Mouse (Mus musculus) limb, embryonic 12.5 days (tissue): ENCODE results near the gene Cdc34. TPM values are rescaled to one million over a fixed set of nuclear protein-coding genes. Genes with fewer than 3 reads are reported as not detected.
A peak's percentile ranks its signal among the peaks of the same experiment; 100 is the strongest.
"Not testable (repeated sequence)": the region's sequence is repeated elsewhere in the genome, so short reads cannot be mapped to it uniquely, and the experiment has no call there.

Source experiments
- ATAC-seq: fragments of 200-750 bp; cut with Nextera tagmentation; 2 replicates; pipeline ENCODE4 v1.8.0; 2017; ENCODE audit warnings: low read depth, moderate TSS enrichment; ENCODE audit not compliant: insufficient number of reproducible peaks, insufficient read depth, low FRiP score, low TSS enrichment
- H3K27ac ChIP-seq: fragments of 300-500 bp; sonication (generic); 2 replicates; pipeline ENCODE4 v1.5.1; 2016; ENCODE audit warnings: mild to moderate bottlenecking, moderate library complexity
- H3K27me3 ChIP-seq: fragments of 300-500 bp; sonication (generic); 2 replicates; pipeline ENCODE4 v1.6.1; 2016; ENCODE audit warnings: mild to moderate bottlenecking, moderate library complexity
- H3K36me3 ChIP-seq: fragments of 300-500 bp; sonication (generic); 2 replicates; pipeline ENCODE4 v1.6.1; 2016; ENCODE audit warnings: mild to moderate bottlenecking, moderate library complexity
- H3K4me1 ChIP-seq: fragments of 300-500 bp; sonication (generic); replicated peaks from 2 replicates; pipeline ENCODE4 v1.6.1; 2016
- H3K4me2 ChIP-seq: fragments of 300-500 bp; sonication (generic); 2 replicates; pipeline ENCODE4 v1.6.1; 2016; ENCODE audit warnings: mild to moderate bottlenecking, moderate library complexity
- H3K4me3 ChIP-seq: fragments of 300-500 bp; sonication (generic); replicated peaks from 2 replicates; pipeline ENCODE4 v1.5.1; 2016; ENCODE audit warnings: mild to moderate bottlenecking
- H3K9ac ChIP-seq: fragments of 300-500 bp; sonication (generic); replicated peaks from 2 replicates; pipeline ENCODE4 v1.6.1; 2016; ENCODE audit warnings: mild to moderate bottlenecking, moderate library complexity
- H3K9me3 ChIP-seq: fragments of 300-500 bp; sonication (generic); 2 replicates; pipeline ENCODE4 v1.6.1; 2016; ENCODE audit warnings: mild to moderate bottlenecking, moderate library complexity
- WGBS: fragments of 180-500 bp; shearing (Covaris S2); methylation state at CpG from one replicate; pipeline ENCODE4 v1.1.7; 2016; 5-methylcytosine and 5-hydroxymethylcytosine counted together
- polyA plus RNA-seq: library from polyadenylated mRNA; unstranded; fragments of >200 nt; fragmentation: Nextera tagmentation; extraction: Ambion mirVana; gene quantifications from 2 replicates; pipeline ENCODE4 v1.2.1, GENCODE M21; 2016

Gene Cdc34
- polyA plus RNA-seq, 1 experiment from 2014 or later = 149 TPM

GRCm38 (mm10) chr10:79697916-79698315, 15.9 kb downstream of the Cdc34 start:
- no peak overlapping the region for H3K9ac ChIP-seq
- no peaks in the 10 kb centered on the region for H3K9me3 ChIP-seq
- peaks cover 25% of the 10 kb centered on the region for H3K4me1 ChIP-seq
- WGBS = 72% methylated on average over 6 of the region's 6 CpGs
- no peak overlapping the region for H3K4me2 ChIP-seq
- no peak for ATAC-seq
- no peaks in the 10 kb centered on the region for H3K27me3 ChIP-seq
- H3K36me3 ChIP-seq = no peaks in the 10 kb centered on the region
- H3K4me3 ChIP-seq = no peak overlapping the region
- H3K27ac ChIP-seq = no peak overlapping the region

- Histone ChIP-seq H3K4me3 (no peak overlapping the region), H3K36me3 (no peaks in the 10 kb centered on the region), H3K4me2 (no peak overlapping the region), H3K9ac (no peak overlapping the region), H3K27ac (no peak overlapping the region), H3K9me3 (no peaks in the 10 kb centered on the region), H3K4me1 (peaks cover 25% of the 10 kb centered on the region), H3K27me3 (no peaks in the 10 kb centered on the region)
- no peak for ATAC-seq
- 92% methylated on average over 6 of the region's 6 CpGs for WGBS
Observed at GRCm38 (mm10) chr10:79698459-79698858, 16.5 kb downstream of the Cdc34 start.

GRCm38 (mm10) chr10:79700676-79701075, 18.7 kb downstream of the Cdc34 start:
- H3K4me2 ChIP-seq = no peak overlapping the region
- peak overlapping the region; percentile 45; the same call in 1 of the 2 replicates for H3K27ac ChIP-seq
- ATAC-seq = no peak
- no peak overlapping the region for H3K4me3 ChIP-seq
- H3K27me3 ChIP-seq = no peaks in the 10 kb centered on the region
- H3K9me3 ChIP-seq = no peaks in the 10 kb centered on the region
- H3K36me3 ChIP-seq = no peaks in the 10 kb centered on the region
- peaks cover 27% of the 10 kb centered on the region for H3K4me1 ChIP-seq
- WGBS = 48% methylated on average over 7 of the region's 7 CpGs
- H3K9ac ChIP-seq = no peak overlapping the region

GRCm38 (mm10) chr10:79701443-79702129, 19.6 kb downstream of the Cdc34 start:
- Histone ChIP-seq H3K9me3 (no peaks in the 10 kb centered on the region), H3K36me3 (peaks cover 6% of the 10 kb centered on the region), H3K4me2 (no peak overlapping the region), H3K4me1 (peaks cover 27% of the 10 kb centered on the region), H3K27me3 (no peaks in the 10 kb centered on the region), H3K4me3 (no peak overlapping the region), H3K27ac (no peak overlapping the region; the same call in 1 of the 2 replicates), H3K9ac (no peak overlapping the region; the same call in 1 of the 2 replicates)
- ATAC-seq = no peak
- WGBS = 51% methylated on average over 10 of the region's 10 CpGs

GRCm38 (mm10) chr10:79702970-79703369, 21.0 kb downstream of the Cdc34 start:
- H3K27me3 ChIP-seq, H3K4me2 ChIP-seq, ATAC-seq, H3K4me3 ChIP-seq, H3K27ac ChIP-seq, H3K9ac ChIP-seq, H3K9me3 ChIP-seq: not testable (repeated sequence)
- Histone ChIP-seq H3K4me1 (peaks cover 38% of the 10 kb centered on the region), H3K36me3 (peaks cover 19% of the 10 kb centered on the region)
- WGBS = 85% methylated on average over 4 of the region's 4 CpGs

- no peak for ATAC-seq
- Histone ChIP-seq H3K4me1 (peaks cover 40% of the 10 kb centered on the region), H3K4me2 (peak overlapping the region; percentile 98), H3K9ac (no peak overlapping the region; the same call in 1 of the 2 replicates), H3K9me3 (no peaks in the 10 kb centered on the region), H3K27ac (peak overlapping the region; percentile 37; the same call in 1 of the 2 replicates), H3K36me3 (peaks cover 25% of the 10 kb centered on the region), H3K4me3 (peak overlapping the region; percentile 73), H3K27me3 (no peaks in the 10 kb centered on the region)
- 75% methylated on average over 10 of the region's 10 CpGs for WGBS
Observed at GRCm38 (mm10) chr10:79703541-79703940, 21.5 kb downstream of the Cdc34 start.

GRCm38 (mm10) chr10:79704065-79704969, 22.3 kb downstream of the Cdc34 start, which contains the start of gene Bsg:
Gene Bsg, plus strand, starts transcription at chr10:79704491.
- WGBS = under 1% methylated on average over 65 of the region's 65 CpGs
- Histone ChIP-seq H3K9me3 (no peaks in the 10 kb centered on the region), H3K4me2 (peak within 1 kb of the TSS; percentile 98), H3K27me3 (no peaks in the 10 kb centered on the region), H3K36me3 (peaks cover 32% of the 10 kb centered on the region), H3K4me3 (peak within 1 kb of the TSS; percentile 73), H3K27ac (peak within 1 kb of the TSS; percentile 80), H3K9ac (peak within 1 kb of the TSS; percentile 83), H3K4me1 (peaks cover 40% of the 10 kb centered on the region)
- ATAC-seq = peak; percentile 94

- peaks cover 39% of the 10 kb centered on the region for H3K36me3 ChIP-seq
- 4% methylated on average over 10 of the region's 10 CpGs for WGBS
- no peaks in the 10 kb centered on the region for H3K27me3 ChIP-seq
- no peak for ATAC-seq
- no peak overlapping the region; the same call in 1 of the 2 replicates for H3K27ac ChIP-seq
- H3K9ac ChIP-seq = peak overlapping the region; percentile 83
- peak overlapping the region; percentile 73 for H3K4me3 ChIP-seq
- peaks cover 40% of the 10 kb centered on the region for H3K4me1 ChIP-seq
- H3K4me2 ChIP-seq = peak overlapping the region; percentile 98
- no peaks in the 10 kb centered on the region for H3K9me3 ChIP-seq
Observed at GRCm38 (mm10) chr10:79704970-79705360, 23.0 kb downstream of the Cdc34 start.

GRCm38 (mm10) chr10:79705951-79706350, 24.0 kb downstream of the Cdc34 start:
- Histone ChIP-seq H3K9ac (peak overlapping the region; percentile 83), H3K27ac (no peak overlapping the region), H3K4me1 (peaks cover 35% of the 10 kb centered on the region), H3K27me3 (no peaks in the 10 kb centered on the region), H3K36me3 (peaks cover 49% of the 10 kb centered on the region), H3K4me3 (peak overlapping the region; percentile 73), H3K9me3 (no peaks in the 10 kb centered on the region), H3K4me2 (peak overlapping the region; percentile 98)
- 96% methylated on average over 5 of the region's 5 CpGs for WGBS
- ATAC-seq = no peak

GRCm38 (mm10) chr10:79706406-79707094, 24.6 kb downstream of the Cdc34 start:
- H3K27me3 ChIP-seq = no peaks in the 10 kb centered on the region
- H3K9me3 ChIP-seq = no peaks in the 10 kb centered on the region
- 82% methylated on average over 5 of the region's 5 CpGs for WGBS
- H3K4me3 ChIP-seq = peak overlapping the region; percentile 73; the same call in 1 of the 2 replicates
- no peak for ATAC-seq
- H3K9ac ChIP-seq = peak overlapping the region; percentile 83
- H3K36me3 ChIP-seq = peaks cover 55% of the 10 kb centered on the region
- H3K27ac ChIP-seq = no peak overlapping the region
- H3K4me1 ChIP-seq = peaks cover 33% of the 10 kb centered on the region
- H3K4me2 ChIP-seq = peak overlapping the region; percentile 98

- Histone ChIP-seq H3K36me3 (peaks cover 61% of the 10 kb centered on the region), H3K4me2 (peak overlapping the region; percentile 98; the same call in 1 of the 2 replicates)
Observed at GRCm38 (mm10) chr10:79707162-79707561, 25.2 kb downstream of the Cdc34 start.

More at GRCm38 (mm10) chr10:79707162-79707561, 25.2 kb downstream of the Cdc34 start:
- no peak overlapping the region for H3K27ac ChIP-seq
- H3K27me3 ChIP-seq = no peaks in the 10 kb centered on the region
- H3K9ac ChIP-seq = no peak overlapping the region
- peaks cover 33% of the 10 kb centered on the region for H3K4me1 ChIP-seq
- no peak for ATAC-seq
- no peaks in the 10 kb centered on the region for H3K9me3 ChIP-seq
- H3K4me3 ChIP-seq = no peak overlapping the region
- WGBS = 86% methylated on average over 1 of the region's 1 CpGs
